Mouse (Mus musculus) small intestine, adult 2 months (tissue): ENCODE measurements around the gene Pkp4. TPM values are rescaled to one million over a fixed set of nuclear protein-coding genes. Genes with fewer than 3 reads are reported as not detected.

Experiments used
- H3K27ac ChIP-seq: fragments of 200-500 bp; 2 replicates; pipeline ENCODE4 v1.5.1; 2012; ENCODE audit warnings: low read depth, low read length, control low read depth, inconsistent platforms; ENCODE audit not compliant: insufficient read depth
- H3K27me3 ChIP-seq: fragments of 200-500 bp; 2 replicates; pipeline ENCODE4 v1.6.1; 2012; ENCODE audit warnings: mild to moderate bottlenecking, moderate library complexity, low read length, inconsistent platforms; ENCODE audit not compliant: control insufficient read depth, insufficient read depth
- H3K36me3 ChIP-seq: fragments of 200-500 bp; 2 replicates; pipeline ENCODE4 v1.6.1; 2012; ENCODE audit warnings: mild to moderate bottlenecking, low read length, control low read depth, inconsistent platforms; ENCODE audit not compliant: control insufficient read depth, insufficient read depth
- H3K4me1 ChIP-seq: fragments of 200-500 bp; 2 replicates; pipeline ENCODE4 v1.6.1; 2012; ENCODE audit warnings: low read length, inconsistent platforms, mixed read lengths; ENCODE audit not compliant: control insufficient read depth, insufficient read depth, insufficient read length
- H3K4me3 ChIP-seq: fragments of 200-500 bp; 2 replicates; pipeline ENCODE4 v1.5.1; 2012; ENCODE audit warnings: low read depth, mild to moderate bottlenecking, control low read depth, inconsistent platforms, low read length, moderate library complexity
- CTCF ChIP-seq: fragments of 200-500 bp; IDR thresholded peaks from 2 replicates; pipeline ENCODE4 v1.5.1; 2012; ENCODE audit warnings: low read depth, mild to moderate bottlenecking, control low read depth, inconsistent platforms, low read length, moderate library complexity, mixed read lengths; ENCODE audit not compliant: insufficient replicate concordance, insufficient read length; ENCODE audit errors: extremely low read depth
- POLR2A ChIP-seq: fragments of 200-500 bp; IDR thresholded peaks from 2 replicates; pipeline ENCODE4 v1.6.1; 2012; ENCODE audit warnings: low read depth, mild to moderate bottlenecking, control low read depth, inconsistent platforms, low read length, moderate library complexity
- WGBS: fragments of 180-500 bp; shearing (Covaris S2); methylation state at CpG from one replicate; pipeline ENCODE4 v1.1.7; 2018; 5-methylcytosine and 5-hydroxymethylcytosine counted together
- polyA plus RNA-seq: library from polyadenylated mRNA; depleted of rRNA; stranded (reverse); fragments of >200 nt; gene quantifications from 2 replicates; pipeline ENCODE4 v1.2.3, GENCODE M21; 2012; rRNA removed

Pkp4 gene
- polyA plus RNA-seq = 35.8 and 77.4 TPM in 2 replicates

DNA sequence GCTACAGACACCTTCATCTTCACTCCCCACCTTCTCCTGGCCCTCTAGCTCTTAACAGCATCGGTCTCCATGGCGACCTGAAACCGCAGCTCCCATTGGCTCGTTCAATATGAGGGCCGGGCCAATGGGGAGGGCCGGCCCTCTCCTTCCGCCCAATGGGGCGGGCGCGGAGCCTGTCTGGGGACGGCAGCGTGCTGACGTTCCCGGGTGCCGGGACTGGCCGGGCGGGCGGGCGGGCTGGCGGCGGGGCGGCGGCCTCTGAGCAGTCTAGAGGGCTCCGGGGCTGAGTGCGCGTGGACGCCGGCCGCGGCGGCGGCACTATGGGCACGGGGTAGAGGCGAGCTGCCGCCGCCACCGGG is at the start of gene Pkp4, which contains the start of gene Ccdc148:
Gene Pkp4 (plus strand): TSS at position 246 of the 359 bp plus-strand sequence.
Gene Ccdc148 (minus strand): TSS at position 79 of the 359 bp plus-strand sequence.
- Histone ChIP-seq H3K36me3 (no peaks in the 10 kb centered on the region), H3K4me1 (peaks cover 7% of the 10 kb centered on the region), H3K27me3 (no peaks in the 10 kb centered on the region), H3K27ac (peak within 1 kb of the TSS; percentile 82), H3K4me3 (peak within 1 kb of the TSS; percentile 94)
- WGBS = 0% methylated on average over 23 of the region's 37 CpGs
- no peak for TF ChIP-seq CTCF
- peak; percentile 50; the same call in 1 of the 2 replicates for TF ChIP-seq POLR2A

- 76% methylated on average over 7 of the region's 7 CpGs for WGBS
- H3K36me3 ChIP-seq = no peaks in the 10 kb centered on the region
- H3K27me3 ChIP-seq = no peaks in the 10 kb centered on the region
- no peak overlapping the region for H3K27ac ChIP-seq
- H3K4me1 ChIP-seq = peaks cover 5% of the 10 kb centered on the region; the same call in 1 of the 2 replicates
- TF ChIP-seq POLR2A = no peak
- TF ChIP-seq CTCF = no peak
- no peak overlapping the region for H3K4me3 ChIP-seq
Measured at GRCm38 (mm10) chr2:59129023-59129422, 31.6 kb upstream of the Pkp4 start.

- TF ChIP-seq CTCF (no peak), POLR2A (no peak)
- 62% methylated on average over 8 of the region's 8 CpGs for WGBS
- no peaks in the 10 kb centered on the region for H3K36me3 ChIP-seq
- no peak overlapping the region for H3K4me3 ChIP-seq
- peaks cover 5% of the 10 kb centered on the region; the same call in 1 of the 2 replicates for H3K4me1 ChIP-seq
- H3K27ac ChIP-seq = no peak overlapping the region
- no peaks in the 10 kb centered on the region for H3K27me3 ChIP-seq
Measured at GRCm38 (mm10) chr2:59129821-59130220, 30.8 kb upstream of the Pkp4 start.

- Histone ChIP-seq H3K4me3 (no peak overlapping the region), H3K4me1 (peaks cover 7% of the 10 kb centered on the region), H3K36me3 (no peaks in the 10 kb centered on the region), H3K27ac (no peak overlapping the region), H3K27me3 (no peaks in the 10 kb centered on the region)
- WGBS = 35% methylated on average over 8 of the region's 8 CpGs
- no peak for TF ChIP-seq POLR2A
- no peak for TF ChIP-seq CTCF
Measured at GRCm38 (mm10) chr2:59131044-59131443, 29.6 kb upstream of the Pkp4 start.

DNA sequence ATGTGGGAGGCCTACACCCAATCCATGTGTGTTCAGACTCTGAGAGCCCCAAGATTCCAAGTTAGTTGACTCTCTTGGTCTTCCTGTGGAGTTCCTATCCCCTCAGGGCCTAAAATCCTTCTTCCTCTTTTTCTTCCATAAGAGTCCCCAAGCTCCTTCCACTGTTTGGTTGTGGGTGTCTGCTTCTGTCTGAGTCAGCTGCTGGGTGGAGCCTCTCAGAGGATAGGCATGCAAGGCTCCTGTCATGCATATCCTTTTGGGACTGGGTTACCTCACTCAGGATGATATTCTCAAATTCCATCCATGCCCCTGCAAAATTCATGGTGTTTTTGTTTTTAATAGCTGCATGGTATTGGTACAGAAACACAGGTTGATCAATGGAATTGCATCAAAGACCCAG is 5.2 kb upstream of the Pkp4 start:
- Histone ChIP-seq H3K4me1 (no peaks in the 10 kb centered on the region), H3K36me3 (no peaks in the 10 kb centered on the region), H3K27ac (no peak overlapping the region), H3K27me3 (no peaks in the 10 kb centered on the region), H3K4me3 (no peak overlapping the region)
- no peak for TF ChIP-seq POLR2A
- TF ChIP-seq CTCF = no peak

DNA sequence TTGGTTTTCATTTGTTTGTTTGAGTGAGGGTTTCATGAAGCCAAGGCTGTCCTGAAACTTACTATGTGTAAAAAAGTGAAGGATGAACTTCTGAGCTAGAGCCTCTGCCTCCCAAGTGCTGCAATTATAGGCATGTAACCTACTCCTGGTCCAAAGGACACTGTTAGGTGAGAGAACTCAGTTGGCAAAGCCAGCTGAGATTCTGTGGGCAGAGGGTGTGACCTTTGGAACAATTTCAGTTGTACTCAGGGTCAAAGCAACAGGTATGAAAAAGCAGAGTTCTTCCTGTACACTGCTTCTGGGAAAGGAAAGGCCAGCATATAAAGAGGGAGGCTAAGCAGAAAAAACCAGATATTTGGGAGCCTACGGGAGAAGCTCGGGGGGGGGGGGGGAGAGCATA is 2.5 kb upstream of the Pkp4 start:
- TF ChIP-seq CTCF = no peak
- no peak for TF ChIP-seq POLR2A
- no peaks in the 10 kb centered on the region for H3K36me3 ChIP-seq
- no peak overlapping the region for H3K4me3 ChIP-seq
- H3K4me1 ChIP-seq = no peaks in the 10 kb centered on the region
- 40% methylated on average over 2 of the region's 2 CpGs for WGBS
- H3K27ac ChIP-seq = peak overlapping the region; percentile 64
- H3K27me3 ChIP-seq = no peaks in the 10 kb centered on the region

DNA sequence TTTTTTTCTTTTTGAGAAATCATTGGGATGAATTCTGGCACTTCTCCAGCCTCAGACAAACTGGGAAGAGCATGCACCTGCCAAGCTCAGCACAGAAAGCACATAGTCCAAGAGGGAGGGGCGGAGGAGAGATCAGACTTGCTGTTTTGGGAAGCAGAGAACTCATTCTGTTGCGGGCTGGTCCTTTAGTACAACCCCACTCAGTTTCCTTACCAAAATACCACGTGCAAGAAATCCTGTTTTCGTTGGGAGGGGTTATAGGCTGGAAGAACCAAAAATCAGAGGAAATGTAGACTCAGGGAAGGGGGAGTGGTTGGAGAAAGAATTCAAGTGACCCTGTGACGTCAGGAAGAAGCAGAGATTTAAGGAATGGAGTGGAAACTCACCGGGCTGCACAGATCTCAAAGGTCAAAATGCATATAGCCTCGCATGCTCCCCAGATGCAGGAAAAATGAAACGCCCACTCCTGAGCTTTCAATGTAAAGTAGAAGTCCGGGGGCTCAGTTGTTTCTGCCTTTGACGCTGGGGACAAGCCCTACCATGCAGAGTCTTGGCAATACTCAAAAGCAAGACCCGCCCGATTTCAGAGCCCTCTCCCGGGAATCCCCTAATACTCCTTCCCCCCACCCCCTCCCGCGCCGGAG is 567 bp upstream of the Pkp4 start:
- Histone ChIP-seq H3K4me1 (peaks cover 5% of the 10 kb centered on the region), H3K27me3 (no peaks in the 10 kb centered on the region), H3K36me3 (no peaks in the 10 kb centered on the region), H3K4me3 (peak overlapping the region; percentile 78), H3K27ac (peak overlapping the region; percentile 82)
- no peak for TF ChIP-seq POLR2A
- WGBS = 1% methylated on average over 16 of the region's 16 CpGs

DNA sequence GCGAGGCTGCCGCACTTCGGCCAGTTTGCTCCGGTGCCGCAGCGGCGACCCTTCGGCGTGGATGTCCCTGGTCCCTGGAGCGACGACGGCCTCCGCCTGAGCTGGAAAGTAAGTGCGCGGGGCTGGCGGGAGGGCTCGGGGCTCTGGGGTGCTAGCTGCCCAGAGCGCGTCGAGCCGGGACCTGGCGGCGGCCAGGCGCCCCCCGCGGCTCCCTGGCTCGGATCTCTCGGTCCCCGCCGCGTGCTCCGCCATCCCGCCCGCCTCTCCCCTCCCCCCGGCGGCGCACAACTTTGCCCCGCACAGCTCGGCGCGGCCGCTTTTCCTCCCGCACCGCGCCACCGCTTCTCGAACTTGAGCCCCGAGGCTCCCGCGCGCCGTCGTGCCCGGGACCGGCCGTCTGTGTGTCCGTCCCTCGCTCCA is 381 bp downstream of the Pkp4 start:
- Histone ChIP-seq H3K4me3 (peak overlapping the region; percentile 94), H3K36me3 (no peaks in the 10 kb centered on the region), H3K4me1 (peaks cover 7% of the 10 kb centered on the region), H3K27me3 (no peaks in the 10 kb centered on the region), H3K27ac (peak overlapping the region; percentile 73)
- under 1% methylated on average over 56 of the region's 58 CpGs for WGBS
- TF ChIP-seq POLR2A (no peak), CTCF (no peak)
